Mouse (Mus musculus): ENCODE measurements around the gene Hesx1. TPM values are rescaled to one million over a fixed set of nuclear protein-coding genes. Genes with fewer than 3 reads are reported as not detected.

The Hesx1 gene
- total and polyA plus RNA-seq, 3 experiments: 1.9 to 4.3 (median 3.9) TPM

DNA sequence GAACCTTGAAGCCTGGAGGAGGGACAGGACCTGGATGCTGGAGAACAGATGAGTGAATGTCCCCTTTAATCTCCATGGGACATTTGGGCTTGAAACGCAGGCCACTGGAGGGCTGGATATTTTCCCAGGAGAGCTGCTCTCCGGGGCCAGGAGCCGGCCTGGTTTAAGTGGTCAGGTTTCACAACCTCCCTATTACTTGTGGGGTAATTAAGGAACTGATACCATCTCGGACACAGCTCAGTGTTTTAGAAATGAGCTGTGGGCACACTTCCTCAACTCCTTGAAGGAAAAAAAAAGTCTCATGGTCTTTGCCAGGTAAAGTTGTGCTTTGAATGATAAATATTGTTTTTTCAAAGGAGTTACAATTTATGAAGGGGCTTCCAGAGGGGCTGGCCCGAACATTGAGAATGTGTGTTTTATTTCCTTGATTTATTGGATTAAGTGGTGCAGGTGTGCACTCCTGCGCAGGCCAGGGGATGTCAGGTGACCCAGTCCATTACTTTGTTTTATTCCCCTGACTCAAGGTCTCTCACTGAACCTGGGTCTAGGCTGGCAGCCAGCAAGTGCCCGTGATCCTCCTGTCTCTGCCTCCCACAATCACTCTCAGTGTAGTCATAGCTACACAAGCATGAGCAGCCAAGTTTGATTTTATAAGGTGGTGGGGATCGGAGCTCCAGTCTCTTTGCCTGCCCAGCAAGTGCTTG, 48.2 kb downstream of the Hesx1 start:
- Histone ChIP-seq H3K4me1 (ENCODE audit: control insufficient read depth in 1 of 2, insufficient read depth in 2 of 2) (peaks cover 12 to 40% of the 10 kb centered on the region in 2 experiments), H3K4me2 (ENCODE audit: insufficient read depth, low read depth, poor library complexity, severe bottlenecking) (no peak overlapping the region), H3K36me3 (replicated peaks in 1 of 2; ENCODE audit: control insufficient read depth in 1 of 2, insufficient read depth in 1 of 2, low read length in 1 of 2) (no peaks in the 10 kb centered on the region), H3K4me3 (replicated peaks in 1 of 3; ENCODE audit: low read depth in 2 of 3, low read length in 2 of 3, poor library complexity in 1 of 3) (no peak overlapping the region), H3K9ac (ENCODE audit: insufficient read depth, low read depth) (no peak overlapping the region), H3K79me2 (replicated peaks; ENCODE audit: control insufficient read depth, extremely low read depth, insufficient read depth, poor library complexity, severe bottlenecking) (no peaks in the 10 kb centered on the region), H3K9me3 (replicated peaks; ENCODE audit: low read length) (no peaks in the 10 kb centered on the region), H3K27ac (ENCODE audit: insufficient read depth, low read depth) (no peak overlapping the region), H3K27me3 (replicated peaks) (peaks cover 24% of the 10 kb centered on the region)
- dilution Hi-C loops (cut with MboI; ENCODE audit: extremely low pct_ligation_motif_present, extremely low pct_unique_long_range_greater_than_20kb, low sequenced_read_pairs) (no loop called here), in situ Hi-C loops (cut with MboI; ENCODE audit: low pct_ligation_motif_present, low pct_unique_long_range_greater_than_20kb, low sequenced_read_pairs) (no loop called here)
- no peak for TF ChIP-seq PAX5 (IDR thresholded peaks at IDR 0.05; ENCODE audit: low read length)
- peak; percentile 86 for TF ChIP-seq ZNF384 (IDR thresholded peaks at IDR 0.05; ENCODE audit: low read depth, low read length)
- TF ChIP-seq ZMIZ1 (IDR thresholded peaks at IDR 0.05; ENCODE audit: low read depth, low read length): no peak
- TF ChIP-seq ZC3H11A (IDR thresholded peaks at IDR 0.05; ENCODE audit: low read depth, low read length): no peak
- no peak for TF ChIP-seq SMC3 (IDR thresholded peaks at IDR 0.05; ENCODE audit: low read depth, low read length)
- TF ChIP-seq CHD2 (IDR thresholded peaks at IDR 0.05; ENCODE audit: low read length): no peak
- TF ChIP-seq RCOR1 (conservative IDR thresholded peaks at IDR 0.05; ENCODE audit: low read depth, low read length): peak; percentile 45; the same call in 1 of the 2 replicates
- no peak for TF ChIP-seq ZKSCAN1 (IDR thresholded peaks at IDR 0.05; ENCODE audit: borderline replicate concordance, low read depth, low read length)
- peak; percentile 92 for TF ChIP-seq IRF4 (IDR thresholded peaks at IDR 0.05; ENCODE audit: low read depth, low read length)
- TF ChIP-seq UBTF (IDR thresholded peaks at IDR 0.05; ENCODE audit: low read depth, low read length): no peak
- TF ChIP-seq USF1 (IDR thresholded peaks at IDR 0.05; ENCODE audit: low read depth, low read length): no peak
- no peak for TF ChIP-seq RAD21 (IDR thresholded peaks at IDR 0.05; ENCODE audit: low read depth, low read length)
- TF ChIP-seq E2F4 (IDR thresholded peaks at IDR 0.05; ENCODE audit: insufficient replicate concordance, low read depth, low read length): no peak
- peak; percentile 42; the same call in 1 of the 2 replicates for TF ChIP-seq JUND (conservative IDR thresholded peaks at IDR 0.05; ENCODE audit: low read depth, low read length)
- no peak for TF ChIP-seq CTCF (conservative IDR thresholded peaks at IDR 0.05 in 1 of 2, IDR thresholded peaks at IDR 0.05 in 1 of 2; ENCODE audit: low read depth in 2 of 2, low read length in 2 of 2)
- TF ChIP-seq TCF12 (IDR thresholded peaks at IDR 0.05; ENCODE audit: low read depth, low read length): 0 out of 2 replicates have a peak, but pooled peaks have one; percentile 14
- no peak for TF ChIP-seq NRF1 (IDR thresholded peaks at IDR 0.05; ENCODE audit: low read depth, low read length)
- TF ChIP-seq MYC (IDR thresholded peaks at IDR 0.05; ENCODE audit: low read depth, low read length): 0 out of 2 replicates have a peak, but pooled peaks have one; percentile 18
- no peak for TF ChIP-seq POLR2AphosphoS2 (IDR thresholded peaks at IDR 0.05; ENCODE audit: low read depth, low read length)
- no peak for TF ChIP-seq GABPA (IDR thresholded peaks at IDR 0.05; ENCODE audit: insufficient replicate concordance, low read depth, low read length)
- no peak for TF ChIP-seq CHD1 (IDR thresholded peaks at IDR 0.05; ENCODE audit: low read depth, low read length)
- no peak for TF ChIP-seq MAX (IDR thresholded peaks at IDR 0.05; ENCODE audit: low read length)
- peak; percentile 94 for TF ChIP-seq EP300 (IDR thresholded peaks at IDR 0.05; ENCODE audit: low read length)
- no peak for TF ChIP-seq TBP (conservative IDR thresholded peaks at IDR 0.05; ENCODE audit: low read depth, low read length)
- no peak for TF ChIP-seq ELF1 (IDR thresholded peaks at IDR 0.05; ENCODE audit: low read depth, low read length)
- TF ChIP-seq MAZ (IDR thresholded peaks at IDR 0.05; ENCODE audit: low read depth, low read length): no peak
- TF ChIP-seq USF2 (conservative IDR thresholded peaks at IDR 0.05; ENCODE audit: low read depth, low read length): no peak
- no peak for TF ChIP-seq MXI1 (IDR thresholded peaks at IDR 0.05; ENCODE audit: low read depth, low read length)
- TF ChIP-seq MEF2A (IDR thresholded peaks at IDR 0.05; ENCODE audit: borderline replicate concordance, low read depth, low read length): no peak
- no peak for TF ChIP-seq POLR2A (IDR thresholded peaks at IDR 0.05; ENCODE audit: low read depth, low read length)
- TF ChIP-seq BHLHE40 (IDR thresholded peaks at IDR 0.05; ENCODE audit: low read depth, low read length): peak; percentile 71
- no peak for TF ChIP-seq NELFE (IDR thresholded peaks at IDR 0.05; ENCODE audit: low read depth, low read length)
- TF ChIP-seq MAFK (IDR thresholded peaks at IDR 0.05; ENCODE audit: insufficient replicate concordance, low read length): peak; percentile 53; the same call in 1 of the 2 replicates
- peak; percentile 30 for TF ChIP-seq ETS1 (conservative IDR thresholded peaks at IDR 0.05; ENCODE audit: low read depth, low read length)
- TF ChIP-seq JUN (IDR thresholded peaks at IDR 0.05; ENCODE audit: insufficient read depth, low read depth, low read length): no peak
- TF ChIP-seq SIN3A (IDR thresholded peaks at IDR 0.05; ENCODE audit: low read length): no peak
- no peak for DNase-seq (ENCODE audit: extremely low read depth)
